Mouse (Mus musculus): ENCODE data around the gene Gabrd.

The Gabrd gene

DNA sequence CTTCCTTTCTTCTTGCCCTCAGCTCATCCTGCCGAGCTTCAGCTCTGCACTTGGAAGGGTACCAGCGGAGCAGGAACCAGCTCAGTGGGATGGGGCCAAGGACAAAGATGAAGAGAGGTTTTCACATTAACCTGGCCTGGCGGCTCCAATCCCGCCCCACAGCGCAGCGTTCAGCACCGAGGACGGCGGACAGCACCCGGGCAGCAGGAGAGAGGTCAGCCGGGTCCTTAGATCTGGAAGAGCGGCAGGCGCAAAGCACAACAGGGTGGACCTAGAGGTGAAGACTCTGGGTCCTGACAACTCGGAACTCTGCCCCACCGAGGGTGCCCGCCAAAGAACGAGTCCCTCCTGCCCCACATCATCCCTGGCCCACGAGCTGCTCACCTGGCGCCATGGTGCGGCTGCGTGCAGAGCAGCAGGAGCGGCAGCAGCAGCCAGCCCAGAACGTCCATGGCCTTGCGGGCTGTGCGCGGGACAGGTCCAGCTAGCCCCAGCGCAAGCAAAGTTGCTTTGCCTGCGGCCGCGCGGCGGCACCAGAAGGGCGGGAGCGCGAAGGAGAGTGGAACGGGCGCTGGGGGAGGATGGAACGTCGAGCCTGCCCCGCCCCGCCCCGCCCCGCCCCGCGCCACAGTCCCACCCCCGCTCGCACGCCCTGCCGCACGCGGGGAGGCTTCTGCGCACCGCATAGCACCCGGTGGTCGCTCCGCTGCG is at the start of gene Gabrd:
Gene Gabrd (minus strand): TSS at position 602 of the 711 bp plus-strand sequence.
- DNase-seq (ENCODE audit: low read depth, low spot score): no peak

GRCm38 (mm10) chr4:155442808-155443207 is 44.9 kb upstream of the Gabrd start:
- DNase-seq (ENCODE audit: low read depth, low spot score): no peak

DNA sequence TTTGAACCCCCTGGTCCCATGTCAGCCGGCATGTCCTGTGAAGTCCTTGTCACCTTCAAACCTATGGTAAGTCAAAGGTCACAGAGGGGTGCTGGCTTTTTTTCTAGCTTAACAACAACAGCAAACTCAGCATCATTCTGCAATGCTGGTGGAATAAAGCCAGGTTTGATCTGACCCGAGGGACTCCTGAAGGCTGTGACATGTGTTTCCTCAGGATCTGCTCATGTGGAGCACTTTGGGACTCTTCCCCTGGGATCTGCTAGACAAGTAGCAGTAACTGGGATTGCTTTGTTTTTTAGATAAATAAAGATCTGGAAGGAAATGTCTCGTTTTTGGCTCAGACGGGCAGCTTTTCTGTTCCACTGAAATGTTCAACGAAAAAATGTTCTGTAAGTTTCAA is 36.1 kb upstream of the Gabrd start:
- no peak for DNase-seq (ENCODE audit: low read depth, low spot score)

GRCm38 (mm10) chr4:155432358-155432757 is 34.4 kb upstream of the Gabrd start:
- no peak for DNase-seq (ENCODE audit: low read depth, low spot score)

DNA sequence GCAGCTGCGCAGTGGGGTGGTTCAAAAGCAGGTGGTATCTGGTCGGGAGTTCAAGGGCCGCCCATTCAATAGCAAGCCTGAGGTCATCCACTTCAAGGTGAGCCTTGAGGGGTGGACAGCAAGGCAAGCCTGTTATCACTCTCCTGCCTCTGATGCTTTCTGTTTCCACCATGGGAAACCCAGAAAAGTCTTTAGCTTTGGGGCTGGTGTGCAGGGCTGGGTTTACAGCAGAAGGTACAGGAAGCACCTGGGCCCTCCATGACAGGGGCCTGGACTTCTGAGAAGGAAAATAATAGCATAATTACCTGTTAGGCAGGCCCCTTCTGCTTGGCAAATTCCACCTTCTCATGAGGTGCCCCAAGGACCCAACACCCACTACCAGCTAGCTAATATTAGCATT is 31.3 kb upstream of the Gabrd start:
- no peak for DNase-seq (ENCODE audit: low read depth, low spot score)

DNA sequence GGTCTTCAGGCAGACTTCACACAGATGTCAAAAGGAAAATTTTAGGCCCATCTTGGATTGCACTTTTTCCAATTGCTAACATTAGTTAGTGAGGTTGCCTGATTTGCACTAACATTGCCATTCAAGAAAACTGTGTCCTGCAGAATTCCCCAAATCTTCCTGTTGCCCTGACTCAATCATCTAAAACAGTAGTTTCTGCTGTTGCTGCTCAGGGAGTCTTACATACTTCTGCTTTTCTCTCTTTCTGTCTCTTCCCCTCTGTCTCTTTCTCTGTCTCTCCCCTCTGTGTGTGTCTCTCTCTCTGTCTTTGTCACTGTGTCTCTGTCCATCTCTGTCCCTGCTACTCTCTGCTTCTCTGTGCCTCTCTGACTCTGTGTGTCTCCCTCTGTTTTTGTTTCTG is 30.5 kb upstream of the Gabrd start:
- DNase-seq (ENCODE audit: low read depth, low spot score): no peak

DNA sequence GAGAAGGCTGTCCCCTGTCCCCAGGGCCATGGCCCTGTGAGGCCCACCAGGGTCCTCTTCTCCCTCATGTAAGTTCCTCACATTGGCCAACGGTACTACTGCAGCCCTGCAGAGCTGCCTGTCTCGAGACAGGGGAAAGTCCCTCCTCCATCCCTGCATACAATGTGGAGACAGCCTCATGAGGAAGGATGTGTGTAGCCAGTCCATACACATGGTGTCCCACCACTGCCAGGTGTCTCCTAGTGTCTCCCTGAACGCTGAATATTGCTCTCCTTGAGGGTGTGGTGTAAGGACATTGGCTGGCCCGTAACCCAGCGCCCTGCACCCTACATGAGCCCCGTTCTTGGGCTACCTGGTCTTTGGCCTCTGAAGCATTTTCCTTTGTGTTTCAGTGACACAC is 28.4 kb upstream of the Gabrd start:
- DNase-seq (ENCODE audit: low read depth, low spot score): no peak

DNA sequence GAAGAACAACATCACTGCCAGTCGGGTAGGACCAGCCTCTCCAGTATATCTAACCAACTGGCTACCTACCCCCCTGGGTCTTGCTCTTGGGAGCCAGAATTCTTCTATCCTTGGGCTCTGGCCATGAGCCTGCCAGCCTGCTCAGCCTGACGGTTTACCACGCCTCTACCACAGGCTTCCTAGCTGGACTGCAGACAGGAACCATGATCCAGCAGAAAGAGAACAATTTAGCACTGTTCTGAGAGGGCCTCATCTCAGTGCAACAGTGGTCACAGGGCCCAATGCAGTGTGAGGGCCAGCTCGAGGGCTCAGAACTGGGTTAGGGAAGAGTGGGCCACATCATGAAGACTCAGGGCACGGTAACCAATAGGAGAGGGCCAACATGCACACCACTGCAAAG is 26.1 kb upstream of the Gabrd start:
- no peak for DNase-seq (ENCODE audit: low read depth, low spot score)

- peak; percentile 79 for DNase-seq (ENCODE audit: low read depth, low spot score)
Observed at GRCm38 (mm10) chr4:155421412-155422370, 23.8 kb upstream of the Gabrd start.

- no peak for DNase-seq (ENCODE audit: low read depth, low spot score)
Observed at GRCm38 (mm10) chr4:155420137-155420536, 22.2 kb upstream of the Gabrd start.

- no peak for DNase-seq (ENCODE audit: low read depth, low spot score)
Observed at GRCm38 (mm10) chr4:155414656-155415235, 16.8 kb upstream of the Gabrd start.

GRCm38 (mm10) chr4:155413641-155414335 is 15.9 kb upstream of the Gabrd start:
- no peak for DNase-seq (ENCODE audit: low read depth, low spot score)

DNA sequence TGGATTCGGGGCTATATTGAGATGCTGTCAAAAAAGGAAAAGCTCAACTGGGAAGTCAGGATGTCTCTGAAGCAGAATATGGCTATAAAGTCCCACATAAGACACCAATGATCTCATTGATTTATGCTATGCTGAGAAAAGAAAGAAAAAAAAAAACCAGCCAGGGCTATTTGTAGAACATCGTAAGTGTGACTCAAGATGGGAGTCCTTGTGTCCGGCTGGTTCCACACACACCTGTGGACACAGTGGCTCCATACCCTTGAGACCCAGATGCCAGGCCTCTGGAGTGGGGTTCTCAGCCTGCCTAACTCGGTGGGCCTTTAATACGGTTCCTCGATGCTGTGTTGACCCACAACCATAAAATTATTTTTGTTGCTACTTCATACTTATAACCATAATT is 14.2 kb upstream of the Gabrd start:
- DNase-seq (ENCODE audit: low read depth, low spot score): no peak

- DNase-seq (ENCODE audit: low read depth, low spot score): peak; percentile 96
Observed at GRCm38 (mm10) chr4:155409058-155409776, 11.3 kb upstream of the Gabrd start, which contains the start of gene Cfap74. TSS of gene Cfap74 (plus strand) at chr4:155409190.

GRCm38 (mm10) chr4:155408695-155409057 is 10.8 kb upstream of the Gabrd start:
- DNase-seq (ENCODE audit: low read depth, low spot score): no peak

DNA sequence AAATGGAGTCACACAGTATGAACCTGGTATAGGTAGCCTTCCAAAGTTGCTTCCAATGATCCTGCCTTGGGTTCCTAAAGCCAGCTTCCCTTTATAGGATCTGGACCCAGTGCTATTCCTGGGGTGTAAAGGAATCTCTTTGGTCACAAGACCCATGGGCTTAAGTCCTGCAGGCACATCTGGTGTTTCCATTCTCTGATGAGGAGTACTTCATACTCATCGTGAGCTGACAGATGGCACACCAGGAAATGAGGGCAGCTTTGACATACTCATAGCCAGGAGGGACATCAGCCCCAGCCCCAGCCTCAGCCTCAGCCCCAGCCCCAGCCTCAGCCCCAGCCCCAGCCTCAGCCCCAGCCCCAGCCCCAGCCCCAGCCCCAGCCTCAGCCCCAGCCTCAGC is 4.6 kb upstream of the Gabrd start:
- DNase-seq (ENCODE audit: low read depth, low spot score): no peak

DNA sequence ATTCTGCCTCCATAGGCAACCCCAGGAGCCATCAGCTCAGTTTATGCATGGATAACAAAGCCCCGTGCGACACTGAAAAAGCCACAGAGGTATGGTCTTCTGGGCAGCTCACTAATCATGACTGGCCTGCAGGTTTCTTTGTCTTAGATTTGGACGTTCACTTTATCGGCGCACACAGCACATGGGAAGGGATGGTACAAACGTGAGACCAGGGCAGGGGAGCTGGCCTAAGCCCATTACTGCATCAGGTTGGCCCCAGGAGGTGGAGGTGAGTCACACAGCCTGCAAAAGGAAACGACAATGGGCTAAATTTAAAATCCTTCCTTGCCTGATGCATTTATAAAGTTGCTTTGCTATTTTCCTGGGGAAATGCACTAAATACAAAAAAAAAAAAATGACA is 3.2 kb upstream of the Gabrd start:
- no peak for DNase-seq (ENCODE audit: low read depth, low spot score)

GRCm38 (mm10) chr4:155398222-155398540 is 269 bp upstream of the Gabrd start:
- DNase-seq (ENCODE audit: low read depth, low spot score): no peak

DNA sequence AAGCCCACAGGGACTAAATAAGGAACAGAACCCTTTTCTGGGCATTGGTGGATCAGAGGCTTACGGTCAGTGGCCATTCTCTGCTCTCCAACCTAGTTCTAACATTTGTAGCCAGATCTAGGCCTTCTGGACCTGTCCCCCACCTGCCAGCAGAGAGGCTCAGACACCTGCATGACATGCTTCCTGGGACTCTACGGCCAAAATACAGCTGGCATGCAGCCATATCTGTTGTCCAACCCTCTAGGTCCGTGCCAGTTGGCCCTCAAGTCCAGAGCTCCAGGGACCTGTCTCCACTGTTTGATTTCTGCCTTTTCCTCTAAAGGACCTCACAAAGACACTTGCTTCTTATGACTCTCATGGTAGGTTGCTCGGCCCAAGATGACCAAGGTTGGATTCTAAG is 1.2 kb downstream of the Gabrd start:
- DNase-seq (ENCODE audit: low read depth, low spot score): no peak

- no peak for DNase-seq (ENCODE audit: low read depth, low spot score)
Observed at GRCm38 (mm10) chr4:155395471-155395870, 2.4 kb downstream of the Gabrd start.

- no peak for DNase-seq (ENCODE audit: low read depth, low spot score)
Observed at GRCm38 (mm10) chr4:155387166-155387565, 10.7 kb downstream of the Gabrd start.

All from A20 (cell line).